Mouse (Mus musculus): Measurements from ENCODE around the gene Azgp1.
"Not testable (repeated sequence)": the region's sequence is repeated elsewhere in the genome, so short reads cannot be mapped to it uniquely, and the experiment has no call there.

Gene Azgp1

DNA sequence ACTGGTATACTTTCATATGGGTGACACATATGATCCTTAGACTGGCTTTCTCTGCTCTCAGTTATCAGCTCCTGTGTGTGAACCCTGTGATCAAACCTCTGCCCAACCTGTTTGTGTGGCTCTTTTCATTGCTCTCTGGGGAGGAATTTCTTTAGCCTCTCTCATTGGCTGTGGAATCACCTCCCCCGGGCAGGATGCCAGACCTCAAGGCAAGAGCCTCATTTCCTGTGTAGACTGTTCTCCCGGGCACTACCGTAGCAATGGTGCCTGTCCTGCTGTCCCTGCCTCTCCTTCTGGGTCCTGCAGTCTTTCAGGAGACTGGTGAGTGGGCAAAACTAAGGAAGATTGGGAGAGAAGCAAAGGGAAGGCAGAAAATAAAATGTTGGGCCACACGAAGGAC lies at the start of gene Azgp1:
Azgp1 (plus strand) TSS at position 221 of the 400 bp plus-strand sequence.
- DNase-seq (ENCODE audit: low spot score): peak; percentile 16

DNA sequence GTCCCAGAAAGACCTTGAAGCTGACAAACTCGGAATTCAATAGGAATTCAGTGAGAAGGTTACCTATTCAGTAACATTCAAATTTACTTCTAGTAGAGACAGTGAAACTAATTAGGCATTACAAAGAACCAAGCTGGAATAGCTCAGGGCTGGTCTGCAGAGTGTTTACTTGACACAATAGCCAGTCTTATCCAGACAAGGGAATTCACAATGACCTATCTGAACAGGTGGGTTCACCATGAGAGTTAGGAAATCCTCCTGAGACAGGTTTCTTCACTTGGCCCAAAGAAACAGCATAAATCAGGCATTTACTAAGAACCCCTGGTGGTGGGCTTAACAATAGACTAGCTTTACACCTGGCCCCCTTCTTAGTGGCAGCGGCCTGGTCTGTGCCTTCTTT lies 47.4 kb upstream of the Azgp1 start:
- DNase-seq (ENCODE audit: low spot score): not testable (repeated sequence)

DNA sequence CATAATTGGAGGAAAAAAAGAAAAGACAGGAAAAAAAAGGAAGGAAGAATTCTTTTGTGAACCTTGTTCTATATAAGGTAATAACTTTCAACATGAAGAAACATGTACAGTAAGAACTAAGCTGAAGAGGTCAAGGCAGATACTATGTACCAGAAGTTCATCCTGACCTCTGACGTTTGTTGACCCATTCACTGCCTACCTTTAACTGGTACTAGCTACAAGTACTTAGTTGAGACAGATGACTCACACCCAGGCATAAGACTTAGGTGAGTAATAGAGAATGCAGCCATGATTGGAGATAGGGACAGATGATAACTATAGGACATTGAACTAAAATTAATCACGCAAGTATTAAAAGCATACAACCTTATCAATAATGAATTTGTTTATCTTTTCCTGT lies 44.8 kb upstream of the Azgp1 start:
- DNase-seq (ENCODE audit: low spot score): no peak

DNA sequence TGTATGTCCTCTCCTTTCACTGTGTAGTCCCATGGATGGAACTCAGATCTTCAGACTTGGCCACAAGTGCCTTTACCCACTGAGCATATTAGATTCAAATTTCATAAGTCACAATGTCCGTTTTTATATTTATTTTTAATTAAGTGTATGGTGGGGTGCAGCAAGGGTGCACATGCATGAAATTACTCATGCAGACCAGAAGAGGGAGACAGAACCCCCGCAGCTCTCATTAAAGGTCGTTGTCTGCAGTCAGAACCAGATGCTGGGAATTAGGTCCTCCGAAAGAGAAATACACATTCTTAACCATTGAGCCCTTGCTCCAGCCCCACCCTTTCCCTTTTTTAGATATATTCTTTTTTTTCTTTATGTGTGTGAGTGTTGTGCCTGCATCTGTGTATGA lies 44.1 kb upstream of the Azgp1 start:
- no peak for DNase-seq (ENCODE audit: low spot score)

DNA sequence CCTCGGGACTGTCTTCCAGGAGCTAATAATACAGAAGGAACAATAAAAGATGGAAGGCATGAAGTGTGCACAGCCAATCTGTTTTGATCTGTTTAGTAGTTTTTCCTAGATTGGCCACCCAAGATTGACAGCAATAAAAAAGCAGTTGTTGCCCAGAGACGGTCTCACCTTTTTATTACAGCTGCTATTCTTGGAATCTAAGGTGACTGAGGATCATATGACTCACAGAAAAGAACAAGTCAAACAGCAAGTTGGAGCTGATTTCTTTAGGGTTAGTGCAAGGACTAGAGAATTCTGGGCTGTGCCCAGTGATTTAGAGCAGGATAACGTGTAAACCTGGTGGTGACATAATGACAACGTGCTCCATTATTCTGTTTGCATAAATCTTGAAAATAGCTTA lies 40.4 kb upstream of the Azgp1 start:
- DNase-seq (ENCODE audit: low spot score): no peak

DNA sequence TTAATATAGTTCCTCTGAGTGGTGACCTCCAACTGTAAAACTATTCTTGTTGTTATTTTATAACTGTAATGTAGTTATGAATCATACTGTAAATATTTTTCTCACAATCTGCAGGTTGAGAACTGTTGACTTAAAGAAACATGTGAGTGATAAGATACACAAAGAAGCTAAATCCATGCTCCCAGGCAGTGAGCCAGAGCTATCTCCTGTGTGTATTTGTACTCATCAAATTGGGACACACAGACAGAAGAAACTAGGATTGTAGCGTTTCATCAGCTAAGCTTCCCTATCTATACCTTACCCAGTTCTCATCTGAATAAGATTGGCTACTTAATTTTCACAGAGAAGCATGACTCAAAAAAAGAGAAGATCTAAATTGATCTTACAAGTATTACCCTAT lies 38.2 kb upstream of the Azgp1 start:
- DNase-seq (ENCODE audit: low spot score): no peak

DNA sequence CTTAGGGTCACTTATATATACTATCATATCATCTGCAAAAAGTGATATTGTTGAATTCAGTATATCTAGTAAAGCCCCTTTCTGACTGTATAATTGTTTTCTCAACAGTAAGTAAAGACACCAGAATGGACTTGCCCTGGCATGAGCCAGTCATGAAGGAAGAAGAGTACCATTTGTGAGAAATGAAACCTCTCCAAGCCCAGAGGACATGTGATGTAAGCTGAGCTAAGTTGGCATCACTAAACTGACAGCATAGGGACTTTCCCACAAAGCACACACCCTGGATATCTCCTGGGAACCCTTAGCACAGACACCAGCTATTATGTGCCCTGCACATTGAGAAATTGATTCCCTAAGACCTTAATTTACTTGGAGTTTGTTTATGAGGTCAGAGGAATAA lies 34.0 kb upstream of the Azgp1 start:
- no peak for DNase-seq (ENCODE audit: low spot score)

DNA sequence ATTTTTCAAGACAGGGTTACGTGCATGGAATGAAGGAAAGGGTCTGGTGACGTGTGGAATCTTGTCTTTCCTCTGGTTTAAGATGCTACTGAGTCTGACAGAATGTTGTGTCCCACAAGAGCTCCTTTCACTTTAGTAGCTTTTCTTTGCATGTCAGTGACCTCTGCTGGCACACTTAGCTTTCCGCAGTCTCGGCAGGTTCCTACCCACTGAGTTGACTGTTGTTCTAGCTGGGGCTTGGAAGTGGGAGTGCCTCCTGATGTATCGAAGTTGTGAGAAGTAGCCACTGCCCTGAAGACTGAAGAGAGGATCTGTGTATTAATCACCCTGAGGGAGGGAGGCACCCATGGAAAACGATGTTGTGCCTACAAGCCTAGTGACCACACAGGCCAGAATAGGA lies 30.1 kb upstream of the Azgp1 start:
- DNase-seq (ENCODE audit: low spot score): peak; percentile 38

DNA sequence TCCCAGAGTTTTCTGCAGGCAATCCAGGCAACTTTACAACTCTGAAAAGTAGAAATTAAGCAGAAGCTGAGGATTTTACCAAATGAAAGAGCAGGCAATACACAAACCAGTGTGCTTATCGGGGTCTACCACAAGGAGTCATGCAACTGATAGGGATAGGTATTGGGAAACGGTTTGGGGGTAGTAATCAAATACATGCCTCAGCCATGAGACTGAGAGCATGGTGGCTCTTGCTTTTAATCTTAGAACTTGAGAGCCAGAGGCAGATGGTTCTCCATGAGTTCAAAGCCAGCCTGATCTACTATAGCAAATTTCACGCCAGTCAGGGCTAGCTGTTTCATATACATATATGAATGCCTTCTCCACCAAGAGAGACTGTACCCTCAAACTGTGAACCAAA lies 24.9 kb upstream of the Azgp1 start:
- no peak for DNase-seq (ENCODE audit: low spot score)

DNA sequence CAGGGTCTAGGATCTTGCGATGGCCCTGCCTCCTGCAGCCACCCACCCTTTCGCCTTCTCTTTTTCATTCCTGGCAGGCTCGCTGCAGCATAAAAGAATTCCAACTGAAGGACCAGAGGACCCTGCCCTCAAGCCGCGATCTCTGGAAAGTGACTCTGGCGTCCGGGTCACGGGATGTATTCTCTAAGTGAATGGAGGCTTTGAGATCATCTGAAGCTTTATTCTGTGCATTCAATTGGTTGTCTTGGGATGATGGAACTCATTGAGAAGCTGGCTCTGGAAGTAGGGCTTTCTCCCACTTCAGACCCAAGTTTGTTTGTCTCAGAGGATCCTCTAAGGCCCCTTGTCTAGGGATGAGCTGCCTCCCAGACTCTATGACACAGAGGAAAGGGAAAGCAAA lies 18.4 kb upstream of the Azgp1 start, which contains the start of gene Gjc3:
Gjc3 (minus strand) TSS at position 154 of the 400 bp plus-strand sequence.
- no peak for DNase-seq (ENCODE audit: low spot score)

DNA sequence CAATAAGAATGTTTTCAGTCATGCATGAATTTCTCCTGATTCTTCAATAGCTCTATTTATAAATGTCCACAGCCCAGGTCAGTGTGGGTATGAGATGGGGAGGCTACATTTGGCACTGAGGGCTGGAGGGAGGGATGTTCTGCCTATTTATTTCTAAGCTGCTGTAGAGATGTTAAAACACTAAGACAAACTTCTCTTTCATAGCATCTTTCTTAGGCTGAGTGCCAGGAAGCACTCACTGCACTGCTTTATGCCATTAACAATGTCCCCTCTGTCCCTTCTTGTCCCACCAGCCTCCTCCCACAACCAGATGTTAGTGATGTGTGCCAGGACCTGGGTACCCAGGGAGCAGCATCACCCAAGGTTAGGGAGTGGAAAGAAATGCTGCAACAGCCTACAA lies 14.8 kb upstream of the Azgp1 start:
- no peak for DNase-seq (ENCODE audit: low spot score)

DNA sequence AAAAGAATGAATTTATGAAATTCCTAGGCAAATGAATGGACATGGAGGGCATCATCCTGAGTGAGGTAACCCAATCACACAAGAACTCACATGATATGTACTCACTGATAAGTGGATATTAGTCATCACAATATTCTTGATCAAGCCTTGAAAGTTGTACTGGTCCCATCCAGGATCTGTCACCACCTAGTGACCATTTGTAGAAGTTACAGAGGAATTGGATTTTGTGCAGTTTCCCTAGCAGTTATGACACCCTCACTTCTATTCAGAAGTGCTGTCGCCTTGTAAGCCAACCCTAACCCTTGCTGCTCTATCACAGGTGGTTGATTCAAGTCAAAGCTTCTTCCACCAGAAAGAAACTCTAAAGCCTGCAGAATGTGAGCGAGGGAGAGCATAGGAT lies 8.2 kb upstream of the Azgp1 start:
- no peak for DNase-seq (ENCODE audit: low spot score)

DNA sequence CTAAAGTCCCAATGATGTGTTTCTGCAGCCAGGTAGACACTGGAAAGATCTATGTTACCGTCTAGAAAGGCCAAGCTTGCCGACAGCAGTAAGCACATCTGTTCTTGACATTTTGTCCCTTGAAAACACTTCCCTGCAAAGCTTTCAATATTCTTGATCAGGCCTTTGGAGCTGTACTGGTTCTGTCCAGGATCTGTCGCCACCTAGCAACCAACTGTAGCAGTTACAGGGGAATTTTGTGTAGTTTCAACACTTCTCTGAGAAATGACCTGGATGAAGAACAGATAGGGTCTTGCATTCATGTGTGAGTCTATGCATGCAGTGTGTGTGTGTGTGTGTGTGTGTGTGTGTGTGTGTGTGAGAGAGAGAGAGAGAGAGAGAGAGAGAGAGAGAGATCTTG lies 7.6 kb upstream of the Azgp1 start:
- DNase-seq (ENCODE audit: low spot score): no peak

DNA sequence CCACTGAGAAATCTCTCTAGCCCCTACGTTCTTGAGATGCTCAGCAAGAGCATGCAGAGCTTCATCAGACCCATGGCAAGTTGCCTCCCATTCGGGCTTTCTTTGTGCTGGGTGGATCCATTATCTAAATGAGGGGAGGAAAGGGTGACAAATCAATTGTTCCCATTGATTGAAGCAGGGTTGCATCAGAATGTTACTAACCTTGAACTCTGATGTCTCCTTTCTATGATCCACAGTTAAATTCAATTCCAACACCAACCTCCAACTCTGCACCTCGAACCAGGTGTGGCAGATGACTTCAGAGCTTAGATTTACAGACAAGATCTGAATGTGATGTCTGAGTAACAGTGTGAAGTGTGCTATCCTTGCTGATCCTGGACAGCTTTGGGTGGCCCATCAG lies 6.6 kb upstream of the Azgp1 start:
- no peak for DNase-seq (ENCODE audit: low spot score)

DNA sequence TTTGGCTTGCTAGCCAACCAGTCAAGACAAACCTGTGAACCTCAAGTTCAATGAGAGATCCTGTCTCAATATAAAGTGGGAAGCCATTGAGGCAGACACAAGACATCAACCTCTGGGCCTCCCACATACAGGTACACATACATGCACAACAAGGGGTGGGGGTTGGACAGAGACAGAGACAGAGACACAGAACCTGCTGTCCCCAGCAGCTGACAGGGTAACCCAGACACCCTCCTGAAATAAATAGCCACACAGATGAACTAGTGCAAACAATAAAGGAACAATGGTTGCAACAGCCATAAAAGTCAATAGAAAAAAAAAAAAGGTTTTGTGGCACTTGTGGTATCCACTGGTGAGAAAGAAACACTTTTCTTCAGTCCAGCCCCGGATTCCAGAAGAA lies 5.9 kb upstream of the Azgp1 start:
- DNase-seq (ENCODE audit: low spot score): no peak

DNA sequence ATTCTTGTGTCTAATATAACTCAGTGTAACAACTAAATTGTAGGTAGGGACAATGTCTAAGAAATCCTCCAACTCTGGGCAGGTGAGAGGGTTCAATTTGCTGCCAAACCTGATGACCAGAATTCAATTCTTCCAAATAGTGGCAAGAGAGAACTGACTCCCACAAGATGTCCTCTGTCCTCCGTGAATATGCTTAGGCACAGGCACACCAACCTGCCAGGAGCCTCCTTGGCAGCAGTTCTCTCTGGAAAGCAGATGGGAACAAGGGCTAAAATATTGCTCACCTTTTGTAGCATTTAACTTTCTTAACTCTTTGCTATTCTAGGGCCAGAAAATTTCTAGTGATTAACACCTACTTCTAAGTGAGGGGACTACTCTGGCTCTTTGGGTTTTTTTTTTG lies 4.0 kb upstream of the Azgp1 start:
- DNase-seq (ENCODE audit: low spot score): no peak

DNA sequence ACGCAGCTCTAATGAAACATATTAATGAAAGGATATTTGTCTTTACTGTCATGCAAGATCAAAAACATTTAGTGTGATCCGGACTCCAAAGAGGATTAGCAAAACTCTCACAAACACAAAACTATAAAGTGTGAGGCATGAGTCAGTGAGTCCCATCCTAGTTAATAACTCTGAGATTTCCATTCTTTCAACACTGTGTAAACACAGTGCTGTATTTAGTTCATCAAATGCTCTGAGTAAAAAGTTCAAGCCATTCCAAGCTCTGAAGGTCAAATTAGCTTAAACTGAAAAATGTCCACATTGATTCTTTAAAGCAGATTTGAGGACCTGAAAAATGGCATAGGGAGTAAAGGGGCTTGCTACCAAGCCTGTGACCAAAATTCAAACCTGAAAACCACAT lies 2.2 kb upstream of the Azgp1 start:
- no peak for DNase-seq (ENCODE audit: low spot score)

DNA sequence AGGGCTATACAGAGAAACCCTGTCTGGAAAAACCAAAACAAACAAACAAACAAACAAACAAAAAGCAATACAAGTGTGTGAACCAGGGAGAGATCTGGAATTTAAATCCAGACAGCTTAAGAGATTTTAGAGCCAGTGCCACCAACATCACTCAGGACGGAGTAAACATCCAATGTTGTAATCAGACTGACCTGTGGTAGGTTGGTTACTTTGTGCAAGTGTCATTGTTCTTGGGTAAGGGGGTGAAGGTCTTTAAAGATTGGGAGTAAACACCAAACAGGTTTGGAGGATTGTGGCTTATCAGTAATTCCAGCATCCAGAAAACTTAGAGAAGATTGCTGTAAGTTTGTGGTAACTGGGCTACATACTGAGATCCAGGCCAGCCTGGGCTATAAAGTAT lies 5.0 kb downstream of the Azgp1 start:
- no peak for DNase-seq (ENCODE audit: low spot score)

DNA sequence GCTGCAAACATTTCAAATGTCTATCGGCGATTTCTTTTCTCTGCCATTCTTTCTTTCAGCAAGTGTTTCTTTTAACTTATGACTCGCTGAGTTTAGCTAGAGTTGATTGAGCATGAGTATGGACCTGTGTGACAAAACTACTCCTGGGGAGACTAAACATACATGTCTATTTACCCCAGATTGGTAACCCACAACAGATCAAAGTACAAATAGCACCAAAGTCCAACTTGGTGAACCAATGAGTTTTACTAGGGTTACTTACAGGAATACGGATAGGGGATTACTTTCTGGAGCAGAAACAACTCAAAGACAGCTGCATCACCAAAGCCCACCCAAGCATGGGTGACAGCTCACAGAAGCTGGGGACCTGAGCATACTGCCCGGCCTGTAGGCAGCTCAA lies 28.1 kb downstream of the Azgp1 start:
- DNase-seq (ENCODE audit: low spot score): no peak

DNA sequence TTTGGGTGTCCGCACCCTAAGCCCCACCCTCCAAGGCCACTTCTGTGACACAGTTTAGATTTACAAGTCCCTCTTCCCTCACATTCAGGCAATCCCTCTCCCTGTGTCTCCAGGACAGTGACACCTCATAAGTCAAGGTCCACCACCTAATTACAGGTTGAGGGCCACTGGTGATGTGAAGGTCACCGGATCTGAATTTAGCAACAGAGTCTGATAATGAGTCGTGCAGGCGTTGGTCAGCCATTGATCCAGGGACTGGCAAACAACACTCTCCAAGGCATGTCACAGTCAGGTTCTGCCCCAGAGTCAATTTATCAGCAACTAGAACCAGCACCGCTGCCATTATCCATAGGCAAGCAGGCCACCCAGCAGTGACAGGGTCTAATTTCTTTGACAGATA lies 31.1 kb downstream of the Azgp1 start:
- DNase-seq (ENCODE audit: low spot score): no peak

DNA sequence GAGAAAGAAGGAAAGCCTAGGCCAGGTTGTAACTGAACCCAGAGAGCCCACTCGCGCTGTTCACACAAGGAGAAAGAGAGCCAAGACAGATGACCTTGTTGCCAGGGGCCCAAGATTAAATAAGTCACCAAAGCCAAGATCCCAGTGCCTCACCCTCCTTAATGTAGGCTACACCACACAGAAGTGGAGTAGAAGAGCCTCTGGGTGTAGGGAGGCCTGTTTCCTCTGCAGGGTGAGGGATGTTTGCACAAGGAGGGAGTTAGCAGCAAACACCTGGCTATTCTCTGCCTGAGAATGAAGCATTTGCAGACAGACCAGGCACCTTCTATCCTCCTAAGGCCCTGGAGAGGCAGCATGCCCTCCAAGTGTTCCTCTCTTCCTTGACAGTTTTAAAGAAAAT lies 35.2 kb downstream of the Azgp1 start:
- DNase-seq (ENCODE audit: low spot score): no peak

DNA sequence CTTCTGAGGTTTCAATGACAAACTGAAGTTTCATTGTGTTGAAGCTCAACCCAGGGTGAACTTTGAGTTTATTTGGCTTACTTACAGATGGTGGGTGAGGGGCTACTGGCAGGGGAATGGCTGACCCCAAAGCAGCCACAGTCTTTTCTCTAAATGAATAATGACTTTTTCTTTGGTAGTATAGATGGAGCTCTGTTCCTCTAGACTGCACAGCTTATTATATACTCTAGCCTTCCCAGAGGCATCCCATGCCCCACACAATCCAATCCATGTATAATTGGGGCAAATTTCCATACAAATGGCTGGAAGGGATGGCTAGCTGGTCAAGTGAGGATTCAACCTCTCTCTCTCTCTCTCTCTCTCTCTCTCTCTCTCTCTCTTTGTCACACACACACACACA lies 35.7 kb downstream of the Azgp1 start:
- no peak for DNase-seq (ENCODE audit: low spot score)

DNA sequence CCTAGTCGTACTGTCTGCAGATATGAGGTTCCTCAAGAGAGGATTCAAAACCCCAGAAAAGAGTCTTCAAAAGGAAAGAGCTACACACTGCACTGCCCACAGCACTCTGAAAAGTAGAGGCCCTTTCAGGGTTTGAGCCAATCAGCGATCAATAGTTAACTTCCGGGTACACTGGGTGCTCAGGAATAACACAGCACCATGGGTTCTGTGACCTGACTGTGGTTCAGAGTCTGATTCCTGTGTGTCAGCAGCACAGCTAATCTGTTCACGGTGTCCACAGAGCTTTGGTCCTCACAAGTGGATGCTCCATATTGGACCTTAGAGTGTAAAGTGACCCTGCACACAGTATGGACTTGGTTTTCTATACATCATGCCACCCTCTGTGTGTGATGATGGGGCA lies 38.3 kb downstream of the Azgp1 start:
- not testable (repeated sequence) for DNase-seq (ENCODE audit: low spot score)

DNA sequence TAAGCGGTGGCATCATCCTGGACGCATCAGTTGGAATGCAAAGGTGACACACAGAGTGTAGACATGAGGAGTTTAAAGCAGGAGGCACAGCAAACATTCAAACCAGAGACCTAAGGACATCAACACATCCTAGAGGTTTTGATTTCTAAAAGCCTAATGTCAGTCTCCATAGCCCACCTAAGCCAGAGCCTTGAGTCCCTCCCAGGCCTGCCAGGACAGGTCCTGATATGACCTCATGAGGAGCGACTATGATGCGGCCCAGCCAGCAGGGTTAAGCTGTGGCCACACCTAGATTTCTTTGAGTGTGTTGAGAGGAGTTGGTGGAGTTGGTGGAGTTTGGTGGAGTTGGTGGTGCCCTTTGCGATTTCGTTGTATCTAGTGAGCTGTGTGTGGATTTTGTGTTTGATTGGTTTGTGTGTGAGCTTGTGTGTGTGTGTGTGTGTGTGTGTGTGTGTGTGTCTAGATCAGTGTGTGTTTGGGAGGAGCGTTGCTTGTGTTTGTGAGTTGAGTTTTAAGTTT lies 39.7 kb downstream of the Azgp1 start, which contains the start of the genes Smok3a and Smok3b:
Smok3a (plus strand) TSS at position 301 of the 519 bp plus-strand sequence.
Smok3b (plus strand) TSS at position 469 of the 519 bp plus-strand sequence.
- not testable (repeated sequence) for DNase-seq (ENCODE audit: low spot score)

Measured in urinary bladder, postnatal 14 days (tissue).